Mouse (Mus musculus): ENCODE measurements around the gene Polr1c. TPM values are rescaled to one million over a fixed set of nuclear protein-coding genes. Genes with fewer than 3 reads are reported as not detected.

The Polr1c gene
- polyA plus RNA-seq (2017; shearing (Covaris generic)) = 100 to 1,000 TPM in 1 of 2 experiments, 10 to 100 TPM in 1; 86.1 to 118 TPM

DNA sequence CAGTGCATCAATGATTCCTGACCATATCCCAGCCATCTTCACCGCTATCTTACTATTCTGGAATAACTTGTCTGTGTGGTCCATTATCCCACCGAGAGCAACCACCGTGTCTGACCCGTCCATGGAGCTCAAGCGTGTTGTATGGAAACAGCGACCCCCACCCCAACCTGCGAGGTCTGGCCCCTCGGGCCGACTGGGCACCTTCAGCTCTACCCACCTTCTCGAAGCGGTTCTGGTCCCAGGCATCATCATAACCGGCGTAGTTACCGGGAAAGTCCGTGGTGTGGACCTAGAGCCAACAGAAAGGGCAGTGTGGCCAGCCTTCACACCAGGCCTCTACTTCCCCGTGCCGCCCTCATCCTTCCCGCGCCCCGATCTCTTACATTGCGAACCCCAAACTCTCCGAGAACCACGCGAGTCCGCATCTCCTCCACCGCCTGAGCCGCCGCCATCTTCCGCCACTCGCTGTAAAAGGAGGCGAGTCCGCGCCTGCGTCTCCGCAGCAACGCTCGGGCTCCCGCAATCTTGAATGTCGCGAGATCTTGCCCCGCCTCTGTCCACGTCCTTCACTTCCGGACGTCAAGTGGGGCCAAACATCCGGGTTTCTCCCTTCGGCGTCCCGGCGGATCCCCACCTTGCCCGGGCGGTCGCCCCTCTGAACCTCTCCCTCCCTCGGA, at the start of gene Polr1c, which contains the start of gene Yipf3:
Polr1c (minus strand) TSS at position 543 of the 677 bp plus-strand sequence.
Yipf3 (plus strand) TSS at position 569 of the 677 bp plus-strand sequence.
- ATAC-seq = peak; percentile 93

DNA sequence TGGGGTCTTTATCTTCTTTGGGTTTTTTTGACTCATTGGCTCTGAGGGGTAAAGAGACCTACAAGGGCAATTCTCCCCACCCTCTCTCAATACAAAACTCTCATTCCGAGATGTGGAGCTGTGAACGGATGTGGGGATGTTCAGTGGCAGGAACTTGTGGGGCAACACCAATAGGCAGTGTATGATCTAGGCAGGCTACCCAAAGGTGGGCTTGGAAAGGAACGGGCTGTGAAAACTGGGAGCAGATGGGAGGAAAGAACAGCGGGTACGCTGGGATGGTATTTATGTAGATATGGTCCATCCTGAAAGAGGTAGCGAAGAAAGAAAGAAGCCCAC, 49.1 kb upstream of the Polr1c start:
- peak; percentile 18 for ATAC-seq

DNA sequence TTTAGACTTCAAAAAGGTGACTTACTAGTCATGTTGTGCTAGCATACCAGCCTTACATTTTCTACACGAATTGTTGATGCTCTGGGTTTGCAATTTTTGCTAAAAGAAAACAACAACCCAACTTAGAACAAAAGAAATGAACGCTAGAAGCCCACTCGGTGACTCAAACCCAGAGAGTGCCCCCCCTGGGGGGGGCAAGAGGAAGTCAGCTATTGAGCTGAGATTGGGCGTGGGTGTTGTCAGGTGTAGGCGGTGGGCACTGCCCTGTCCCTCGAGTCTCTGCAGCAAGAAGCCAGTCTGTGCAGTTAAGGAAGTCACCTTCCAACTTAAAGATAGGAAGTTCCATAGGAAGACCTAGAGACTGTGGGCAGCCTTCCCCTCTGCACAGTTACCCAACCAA, 48.7 kb upstream of the Polr1c start:
- peak; percentile 24 for ATAC-seq

DNA sequence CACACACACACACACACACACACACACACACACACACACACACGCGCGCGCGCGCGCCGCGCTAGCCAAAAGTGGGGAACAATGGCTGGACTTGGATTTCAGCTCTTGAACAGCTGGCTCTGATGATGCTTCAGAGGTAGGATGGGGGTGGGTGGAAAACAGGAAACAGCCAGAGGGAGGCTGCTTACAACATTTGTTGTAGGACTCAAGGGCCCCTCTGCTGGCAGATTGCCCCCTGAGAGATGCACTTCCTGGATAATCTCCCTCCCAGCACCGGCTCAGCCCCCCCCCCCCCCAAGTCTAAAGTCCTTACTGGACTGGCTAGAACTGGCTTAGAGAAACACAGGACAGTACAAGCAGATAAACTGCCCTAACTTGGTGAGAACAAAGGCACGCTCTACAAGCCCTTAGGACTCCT, 39.8 kb upstream of the Polr1c start:
- no peak for ATAC-seq

DNA sequence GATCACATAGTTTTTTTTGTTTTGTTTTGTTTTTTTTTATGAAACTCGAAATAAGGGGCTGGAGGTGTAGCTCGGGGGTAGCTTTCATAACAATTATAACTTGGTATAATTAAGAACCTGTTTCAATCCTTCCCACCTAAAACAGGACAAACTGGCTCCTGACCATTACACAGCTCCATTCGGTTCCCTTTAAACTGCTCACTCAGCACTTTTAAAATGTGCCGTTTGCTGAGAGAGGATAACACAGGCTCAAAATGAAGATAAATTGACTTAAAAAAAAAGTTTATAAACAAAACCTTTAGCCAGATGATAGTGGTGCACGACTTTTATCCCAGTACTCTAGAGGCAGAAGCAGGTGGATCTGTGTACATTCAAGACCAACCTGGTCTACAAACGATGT, 37.6 kb upstream of the Polr1c start:
- ATAC-seq = no peak

DNA sequence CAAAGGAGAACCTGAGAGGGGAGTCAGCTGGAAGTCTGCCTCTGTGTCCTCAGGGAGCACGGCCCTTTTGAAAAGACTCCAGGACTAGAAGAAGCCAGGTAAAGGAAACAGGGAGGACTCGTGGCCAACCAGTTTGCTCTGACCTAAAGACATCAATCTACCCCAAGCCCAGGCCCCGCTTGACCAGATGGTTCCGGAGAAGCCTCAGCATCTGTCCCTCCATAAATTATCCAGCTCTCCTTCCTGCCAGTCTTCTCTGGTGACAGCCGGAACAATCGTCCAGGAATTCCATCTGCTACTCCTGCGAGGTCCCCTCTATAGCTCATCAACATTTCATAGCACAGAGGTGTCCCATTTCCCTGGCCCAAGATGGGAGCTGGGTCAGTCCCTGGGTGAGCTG, 36.8 kb upstream of the Polr1c start:
- no peak for ATAC-seq

DNA sequence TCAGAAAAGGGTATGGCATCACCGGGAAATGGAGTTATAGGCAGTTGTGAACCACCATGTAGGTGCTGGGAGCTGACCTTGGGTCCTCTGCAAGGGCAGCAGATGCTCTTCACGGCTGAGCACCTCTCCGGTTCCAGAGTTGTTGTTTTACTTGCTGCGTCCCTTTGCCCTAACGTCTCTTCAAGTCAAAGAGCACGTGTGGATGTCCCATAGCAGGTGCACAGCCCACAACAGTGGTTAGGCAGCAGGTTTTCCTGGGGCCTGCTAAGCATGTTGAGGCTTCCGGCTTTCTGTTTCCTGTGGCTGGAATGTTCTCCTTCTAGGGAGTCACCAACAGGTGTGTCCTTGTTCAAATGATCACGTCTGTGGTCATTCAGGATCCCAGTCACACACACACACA, 36.1 kb upstream of the Polr1c start:
- ATAC-seq = no peak

DNA sequence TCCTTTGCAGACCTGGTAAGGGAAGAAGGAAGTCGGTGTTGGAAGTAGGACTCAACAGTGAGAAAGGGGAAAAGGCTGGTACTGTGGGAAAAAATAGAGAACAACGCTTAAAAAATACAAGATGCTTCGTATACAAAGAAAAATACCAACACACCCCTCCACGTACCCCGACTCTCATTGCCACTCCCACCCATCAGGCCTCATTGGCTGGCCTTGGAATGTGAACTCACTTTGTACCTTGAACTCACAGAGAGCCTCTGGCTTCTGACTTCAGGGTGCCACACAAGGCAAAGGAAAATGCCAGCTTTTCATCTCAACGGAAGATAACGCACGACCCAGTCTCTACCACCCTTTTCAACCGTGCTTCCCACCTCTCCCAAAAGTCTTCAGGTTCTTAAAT, 35.3 kb upstream of the Polr1c start:
- ATAC-seq = peak; percentile 24

DNA sequence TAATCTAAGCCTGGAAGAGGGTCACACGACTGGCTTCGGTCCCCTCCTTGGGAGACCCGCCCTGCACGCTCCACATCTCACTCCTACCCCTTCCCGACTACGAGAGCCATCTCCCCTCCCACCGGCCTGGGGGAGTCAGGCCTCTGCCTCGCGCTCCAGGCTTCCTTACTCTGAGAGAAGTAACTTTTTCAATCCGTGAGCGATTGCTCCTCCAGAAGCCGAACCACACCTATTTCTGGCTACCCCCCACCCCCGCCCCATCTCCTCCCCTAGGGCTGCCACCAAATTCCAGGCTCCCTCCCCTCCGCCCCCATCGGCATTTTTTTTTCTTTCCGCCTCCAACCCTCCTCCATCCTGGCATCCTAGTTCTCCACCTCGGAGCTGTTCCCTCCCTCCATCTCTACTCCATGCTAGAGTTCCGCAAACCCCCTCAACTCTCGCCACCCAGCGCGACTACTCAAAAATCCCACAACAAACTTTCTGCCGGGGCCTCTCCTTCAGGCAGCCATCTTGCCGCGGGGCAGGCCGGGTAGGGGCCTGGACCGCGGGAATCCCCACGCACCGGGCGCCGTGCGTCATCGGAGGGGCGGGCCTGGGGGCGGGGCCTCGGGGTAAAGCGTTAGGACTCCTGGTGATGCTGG, 34.7 kb upstream of the Polr1c start, which contains the start of gene Tjap1:
Tjap1 (minus strand) TSS at position 544 of the 641 bp plus-strand sequence.
- ATAC-seq = peak; percentile 88

DNA sequence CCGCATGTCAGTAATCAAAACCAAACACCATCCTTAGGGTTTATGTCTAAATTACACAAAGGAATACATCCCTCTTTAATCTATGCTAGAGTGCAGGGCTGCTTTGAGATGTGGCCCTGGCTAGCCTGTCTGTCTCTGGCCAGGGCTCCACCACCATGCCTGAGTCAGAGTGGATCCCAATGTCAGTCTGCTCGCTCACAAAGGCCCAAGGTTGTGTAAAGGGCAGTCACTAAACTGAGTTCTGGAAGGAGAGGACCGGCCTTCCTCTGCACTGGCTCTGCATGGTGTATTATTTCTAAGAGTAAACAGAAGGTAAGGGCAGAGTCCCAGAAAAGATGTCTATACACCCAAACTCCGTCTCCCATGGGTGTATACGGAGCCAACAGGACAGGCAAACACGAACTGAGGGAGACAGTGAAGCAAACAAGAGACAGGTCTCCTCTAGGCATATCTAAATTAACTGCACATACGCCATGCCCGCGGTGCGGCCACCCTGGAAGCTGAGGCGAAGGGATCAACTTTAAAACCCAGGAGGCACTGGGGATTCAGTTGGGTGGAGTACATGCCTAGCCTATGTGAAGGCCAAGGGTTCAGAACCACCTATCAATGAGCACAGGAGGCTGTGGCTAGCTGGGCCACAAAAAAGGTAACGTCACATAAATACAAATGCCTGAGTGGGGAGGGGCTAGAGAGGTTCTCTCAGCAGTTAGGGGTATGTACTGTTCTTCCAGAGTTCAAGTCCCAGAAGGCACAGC, 30.3 kb upstream of the Polr1c start:
- ATAC-seq = no peak

DNA sequence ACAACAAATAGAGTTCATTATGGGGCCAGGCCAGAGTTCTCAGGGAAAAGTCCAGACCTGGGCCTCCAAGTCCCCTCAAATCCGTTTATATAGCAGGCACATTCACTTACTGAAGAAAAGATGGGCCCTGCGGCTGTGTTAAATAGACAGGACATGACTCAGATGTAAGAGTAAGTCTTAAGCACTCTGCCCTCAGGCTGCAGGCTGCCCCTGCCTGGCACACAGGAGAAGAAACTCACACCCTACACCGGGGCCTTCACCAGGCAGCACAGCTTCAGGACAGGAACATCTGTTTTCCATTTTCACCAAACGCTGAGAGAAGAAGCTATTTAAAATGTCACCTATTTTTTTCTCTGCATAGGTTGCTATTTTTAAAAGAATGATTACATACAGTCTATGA, 29.7 kb upstream of the Polr1c start:
- no peak for ATAC-seq

DNA sequence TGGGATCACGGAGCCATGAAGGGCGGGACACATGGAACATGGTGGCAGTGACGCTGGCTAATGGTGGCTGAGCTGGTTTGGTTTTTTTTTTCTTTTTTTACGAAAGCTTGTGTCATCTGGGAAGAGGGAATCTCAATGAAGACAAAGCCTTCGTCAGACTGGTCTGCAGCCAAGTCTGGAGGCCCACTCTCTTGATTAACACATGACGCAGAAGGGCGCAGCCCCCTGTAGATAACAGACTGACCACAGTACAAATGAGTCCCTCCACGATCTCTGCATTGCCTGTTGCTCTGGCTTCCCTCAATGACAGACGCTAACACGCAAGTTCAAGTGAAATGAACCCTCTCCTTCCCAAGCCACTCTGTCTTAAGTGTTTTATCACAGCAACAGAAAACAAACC, 27.7 kb upstream of the Polr1c start:
- ATAC-seq = no peak

DNA sequence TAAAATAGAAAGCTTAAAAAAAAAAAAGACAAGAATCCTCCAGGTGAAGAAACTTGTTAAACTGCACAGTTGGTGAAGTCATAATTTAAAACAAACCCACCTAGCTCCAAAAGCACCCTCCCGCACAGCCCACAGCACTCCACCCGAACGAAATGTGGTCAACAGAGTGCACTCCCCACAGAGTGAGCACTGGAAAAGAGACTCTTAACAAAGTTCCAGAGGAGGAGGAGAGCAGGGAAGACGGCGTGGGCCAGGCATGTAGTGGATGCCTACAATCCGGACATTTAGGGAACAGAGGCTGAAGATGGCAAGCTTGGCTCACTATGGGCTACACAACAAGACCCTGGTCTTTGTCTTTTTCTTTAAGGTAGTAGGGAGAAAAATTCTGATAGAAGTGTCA, 27.2 kb upstream of the Polr1c start:
- ATAC-seq = no peak

DNA sequence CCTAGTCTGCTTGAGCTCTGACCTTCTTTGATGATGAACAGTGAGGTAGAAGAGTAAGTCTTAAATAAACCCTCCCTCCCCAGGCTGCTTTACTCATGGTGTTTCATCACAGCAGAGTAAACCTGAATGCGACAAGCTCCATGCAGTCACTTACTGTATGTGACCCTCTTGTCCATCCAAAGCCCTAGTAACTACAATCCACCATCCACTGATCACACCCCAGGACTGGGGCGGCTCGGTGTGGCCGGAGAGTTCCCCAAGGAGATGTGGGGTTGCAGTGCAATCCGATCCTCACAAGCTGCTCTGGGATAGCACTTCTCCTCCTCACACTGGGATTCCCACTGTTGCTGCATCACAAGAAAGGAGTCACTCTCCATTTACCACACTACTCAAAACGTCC, 26.6 kb upstream of the Polr1c start:
- ATAC-seq = no peak

DNA sequence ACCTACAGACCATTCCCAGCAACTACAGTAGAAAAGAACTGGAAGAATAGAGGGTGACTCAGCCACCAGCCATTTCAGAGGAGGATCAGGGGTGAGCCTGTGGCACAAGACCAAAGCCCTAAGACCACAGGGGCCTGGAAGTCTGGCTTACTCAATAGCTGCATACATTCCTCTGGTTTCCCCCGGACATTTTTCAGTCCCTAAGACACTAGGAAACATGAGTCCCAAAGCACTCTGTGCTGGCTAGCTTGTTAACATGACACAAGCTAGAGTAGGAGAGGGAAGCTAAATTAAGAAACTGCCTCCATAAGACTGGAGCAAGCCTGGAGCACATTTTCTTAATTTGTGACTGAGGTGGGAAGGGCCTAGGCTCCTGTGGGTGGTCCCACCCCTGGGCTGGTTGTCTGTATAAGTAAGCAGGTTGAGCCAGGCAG, 26.0 kb upstream of the Polr1c start:
- no peak for ATAC-seq

DNA sequence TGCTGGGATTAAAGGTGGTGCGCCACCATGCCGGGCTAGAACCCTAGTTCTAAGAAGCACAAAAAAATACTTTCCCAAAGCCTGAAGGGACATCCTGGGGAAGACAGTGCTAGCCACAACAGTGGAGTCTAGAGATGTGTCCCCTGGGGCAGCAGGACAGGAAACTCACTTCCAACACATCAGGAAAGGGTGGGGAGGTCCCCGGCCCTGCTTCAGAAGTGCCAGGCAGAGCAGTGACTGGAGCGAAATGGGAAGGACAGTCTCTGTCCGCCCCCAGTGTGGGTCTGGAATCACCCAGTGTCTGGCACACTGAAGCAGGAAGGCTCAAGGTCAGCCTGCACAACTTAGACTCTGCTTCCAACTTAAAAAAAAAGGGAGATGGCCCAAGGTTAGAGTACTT, 24.8 kb upstream of the Polr1c start:
- ATAC-seq = no peak

DNA sequence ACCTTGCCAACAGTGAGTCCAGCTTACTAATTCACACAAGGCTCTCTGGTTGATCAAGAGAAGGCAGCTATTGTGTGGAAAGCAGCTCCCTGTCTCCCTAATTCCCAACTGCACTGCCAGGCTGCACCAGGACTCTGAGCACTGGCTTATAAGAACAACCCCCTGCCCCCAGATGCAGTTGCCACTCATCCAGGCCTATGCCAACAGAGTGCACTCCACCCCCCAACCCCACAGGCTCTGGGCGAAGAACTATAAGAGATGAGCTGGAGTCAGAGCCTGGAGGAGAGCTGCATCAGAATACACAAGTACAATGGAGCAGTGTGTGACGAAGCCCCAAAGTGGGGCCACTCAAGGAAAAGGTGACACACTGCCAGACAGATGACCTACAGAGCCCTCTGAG, 24.2 kb upstream of the Polr1c start:
- ATAC-seq = no peak

DNA sequence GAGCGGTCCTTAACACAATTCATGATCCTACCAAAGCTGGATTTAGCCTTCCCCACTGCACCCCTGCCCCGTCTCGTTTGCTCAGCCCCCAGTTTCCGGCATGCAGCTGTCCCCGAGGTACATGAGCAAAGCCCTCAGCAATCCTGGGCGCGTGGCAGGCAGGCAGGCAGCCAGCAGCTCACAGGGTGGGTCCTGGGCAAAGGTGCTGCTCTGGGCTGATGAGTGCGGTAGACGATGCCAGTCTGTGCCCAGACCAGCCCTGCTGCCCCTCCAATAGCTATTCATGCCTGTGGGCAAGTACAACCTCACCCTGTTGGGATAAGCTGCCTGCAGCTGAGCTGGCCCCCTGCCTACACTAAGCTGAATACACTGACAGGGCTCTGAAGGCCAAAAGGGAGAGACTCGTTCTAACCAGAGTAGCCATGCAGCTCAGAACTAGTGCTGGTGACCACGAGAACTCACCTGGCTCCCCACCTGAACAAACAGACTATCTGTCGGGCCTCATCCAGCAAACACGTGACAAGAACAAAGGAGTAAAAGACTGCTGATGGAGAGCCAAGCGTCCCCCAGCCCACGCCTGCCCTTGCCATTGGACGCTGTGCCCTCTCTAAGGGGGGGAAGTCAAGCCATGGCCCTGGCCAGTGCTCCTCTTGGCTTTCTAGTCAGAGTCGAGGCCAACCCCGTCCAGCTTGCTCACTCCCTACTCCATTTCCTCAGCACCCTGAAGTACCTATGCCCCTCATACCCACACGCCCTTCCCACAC, 22.1 kb upstream of the Polr1c start:
- no peak for ATAC-seq

DNA sequence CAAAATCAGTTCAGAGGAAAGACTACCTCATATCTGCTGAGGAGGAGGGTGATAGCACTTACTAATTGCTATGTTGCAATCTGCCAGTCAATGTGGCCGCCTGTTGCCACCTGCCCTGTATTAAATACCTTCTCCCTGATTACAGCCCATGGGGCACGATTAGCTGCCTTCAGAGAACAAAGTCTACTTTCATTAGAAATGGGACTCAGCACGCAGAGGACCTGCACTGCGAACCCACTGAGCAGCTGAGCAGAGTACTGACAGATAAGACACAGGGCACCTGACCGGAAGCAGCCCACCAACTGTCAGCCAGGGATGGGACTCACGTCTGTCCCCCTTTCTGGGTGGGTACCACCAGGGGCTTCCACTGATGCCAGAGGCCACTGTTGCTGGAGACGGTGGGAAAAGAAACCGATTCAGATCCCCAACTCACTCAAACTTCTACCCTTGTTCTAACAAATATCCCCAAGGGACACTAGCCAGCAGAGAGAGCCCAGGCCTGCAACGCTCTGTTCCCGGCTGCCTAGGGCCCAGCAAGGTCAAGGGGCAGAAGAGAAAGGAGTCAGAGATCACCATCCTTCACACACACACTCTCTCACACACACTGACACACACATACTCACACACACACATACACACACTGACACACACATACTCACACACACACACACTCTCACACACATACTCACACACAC, 20.3 kb upstream of the Polr1c start:
- no peak for ATAC-seq

DNA sequence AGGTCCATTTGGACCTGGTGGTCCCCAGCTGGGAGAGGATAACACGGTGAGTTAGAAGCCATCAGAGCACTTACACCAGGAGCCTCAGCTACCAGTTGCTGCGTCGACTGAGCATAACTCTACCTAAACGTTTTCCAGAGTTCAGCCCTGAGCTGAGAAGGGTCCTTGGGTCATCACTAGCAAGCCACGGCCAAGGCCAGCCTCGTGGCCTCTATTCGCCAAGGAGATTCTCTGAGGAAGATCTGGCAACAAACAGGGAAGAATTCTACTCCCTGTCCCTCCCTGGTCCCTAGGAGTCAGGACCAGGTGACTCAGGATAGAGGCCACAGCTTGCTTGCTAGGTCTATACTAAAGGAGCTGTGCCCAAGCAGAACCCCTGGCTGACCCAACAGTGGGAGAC, 19.7 kb upstream of the Polr1c start:
- no peak for ATAC-seq

DNA sequence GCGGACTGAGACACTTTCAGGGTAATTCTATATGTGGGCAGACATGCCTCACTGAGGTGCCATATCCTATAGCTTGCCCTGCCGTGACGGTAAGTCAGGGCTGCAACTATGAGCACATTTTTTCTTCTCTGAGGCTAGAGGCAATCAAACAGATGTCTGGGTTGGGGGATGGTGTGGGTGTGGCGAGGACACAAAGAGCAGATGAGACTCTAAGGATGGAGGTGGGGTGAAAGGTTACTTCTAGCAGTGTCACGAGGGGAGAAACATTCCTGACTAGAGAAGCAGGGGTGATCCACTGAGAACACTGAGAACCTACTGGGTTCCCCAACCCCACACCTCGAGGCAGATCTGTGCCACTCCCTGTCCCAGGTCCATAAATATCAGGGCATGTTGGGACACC, 19.1 kb upstream of the Polr1c start:
- no peak for ATAC-seq

DNA sequence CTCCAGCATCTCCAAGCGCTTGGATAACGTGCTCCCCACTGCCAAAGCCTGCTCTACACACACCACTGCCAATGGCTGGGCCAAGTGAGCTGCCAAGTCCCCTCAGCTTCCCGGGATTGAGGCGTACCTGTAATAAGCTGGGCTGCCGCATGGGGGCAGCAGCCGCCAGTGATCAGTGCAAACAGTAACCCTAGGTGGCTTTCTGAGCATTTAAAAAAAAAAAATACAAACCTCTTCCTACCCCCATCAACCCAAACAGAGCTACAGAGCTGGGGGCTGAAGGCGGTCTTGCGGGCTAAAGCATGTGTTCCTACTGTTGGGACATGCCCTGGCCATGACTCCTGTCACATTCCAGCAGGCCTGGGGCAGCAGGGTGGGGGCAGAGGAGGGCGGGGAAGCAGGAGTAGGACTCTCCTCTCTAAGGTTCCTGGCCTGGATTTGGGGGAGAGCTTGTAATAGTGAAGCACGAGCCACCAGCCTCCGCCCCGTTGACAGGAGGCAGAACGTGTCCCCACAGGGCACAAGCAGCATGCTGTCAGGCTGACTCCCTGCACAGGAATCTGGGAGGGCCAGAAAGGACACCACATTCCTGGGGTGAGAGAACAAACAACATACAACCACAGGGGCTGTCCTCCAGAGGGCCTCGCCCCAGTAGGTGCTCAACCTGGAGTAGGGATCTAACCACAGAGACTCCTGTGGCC, 18.2 kb upstream of the Polr1c start:
- peak; percentile 57 for ATAC-seq
